7 mouse cellular contexts compared by ENCODE assay signal in the genomic region with DNA sequence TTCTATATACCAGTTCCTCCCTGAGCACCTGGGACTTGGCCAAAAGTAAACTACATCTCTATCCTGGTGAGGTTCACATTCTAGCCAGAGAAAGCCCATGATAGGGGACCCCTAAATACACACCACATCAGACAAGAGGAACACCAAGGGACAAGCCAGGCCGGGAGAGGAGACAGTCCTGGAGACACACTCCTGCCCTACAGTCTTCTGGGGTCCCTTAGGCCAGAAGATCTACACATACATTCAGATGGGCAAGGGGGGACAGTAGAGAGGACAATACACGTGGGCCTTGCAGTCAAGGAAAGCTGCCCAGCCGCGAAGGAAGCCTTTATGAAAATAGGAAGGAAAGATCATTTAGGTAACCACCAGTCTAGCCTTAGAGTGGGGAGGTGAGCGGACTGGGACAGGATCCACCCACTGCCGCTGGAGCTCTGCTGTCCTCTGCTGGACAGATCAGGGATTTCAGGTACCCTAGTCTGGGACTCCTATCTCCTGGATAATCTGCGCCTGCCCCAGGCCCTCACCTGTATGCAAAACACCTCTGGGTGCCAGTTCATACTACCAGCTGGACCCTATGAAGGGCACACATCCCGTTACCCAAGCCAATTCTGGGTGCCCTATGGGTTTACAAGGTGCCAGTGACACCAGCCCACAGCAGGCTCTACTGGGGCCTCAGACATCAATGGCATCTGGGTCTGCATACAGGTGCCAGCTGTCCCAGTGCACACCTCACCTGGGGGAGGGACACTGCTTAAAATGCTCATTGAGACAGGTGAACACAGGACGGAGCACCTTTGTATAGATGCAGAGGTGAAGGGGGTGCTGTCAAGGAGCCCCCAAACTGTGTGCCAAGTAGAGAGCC. TPM values are rescaled to one million over a fixed set of nuclear protein-coding genes. Genes with fewer than 3 reads are reported as not detected.
A peak's percentile ranks its signal among the peaks of the same experiment; 100 is the strongest.
DNase-seq lines count a peak whose midpoint lies in the region; ATAC-seq and TF ChIP-seq lines count a peak whose summit lies in the region.

No protein-coding gene starts in this region.

- no peaks in the 10 kb centered on the region for H3K36me3 ChIP-seq in intestine, embryonic 16.5 days (ENCODE audit: control insufficient read depth, insufficient read depth, low read length)
- H3K36me3 ChIP-seq in midbrain, embryonic 13.5 days, result no peaks in the 10 kb centered on the region
- H3K36me3 ChIP-seq in spleen, adult 2 months (ENCODE audit: control insufficient read depth, insufficient read depth, low read length), result no peaks in the 10 kb centered on the region

- H3K9me3 ChIP-seq in intestine, embryonic 16.5 days (ENCODE audit: control insufficient read depth, low read length), result no peaks in the 10 kb centered on the region
- H3K9me3 ChIP-seq in midbrain, embryonic 13.5 days, result no peaks in the 10 kb centered on the region

- H3K4me1 ChIP-seq in intestine, embryonic 16.5 days (ENCODE audit: control insufficient read depth, insufficient read depth, low read length), result peaks cover 3% of the 10 kb centered on the region; the same call in 1 of the 2 replicates
- peaks cover 3% of the 10 kb centered on the region; the same call in 1 of the 2 replicates for H3K4me1 ChIP-seq in midbrain, embryonic 13.5 days (replicated peaks)
- H3K4me1 ChIP-seq in spleen, adult 2 months (ENCODE audit: control insufficient read depth, insufficient read depth, insufficient read length), result no peaks in the 10 kb centered on the region

- no peak overlapping the region for H3K4me2 ChIP-seq in intestine, embryonic 16.5 days (ENCODE audit: low read depth, low read length)
- no peak overlapping the region for H3K4me2 ChIP-seq in midbrain, embryonic 13.5 days (replicated peaks)

- no peak overlapping the region for H3K27ac ChIP-seq in intestine, embryonic 16.5 days (ENCODE audit: low read length)
- H3K27ac ChIP-seq in midbrain, embryonic 13.5 days, result no peak overlapping the region
- H3K27ac ChIP-seq in spleen, adult 2 months (ENCODE audit: insufficient read depth, low read length), result no peak overlapping the region

- no peak overlapping the region for H3K4me3 ChIP-seq in intestine, embryonic 16.5 days (ENCODE audit: low read length)
- no peak overlapping the region for H3K4me3 ChIP-seq in midbrain, embryonic 13.5 days (replicated peaks)
- no peak overlapping the region for H3K4me3 ChIP-seq in spleen, adult 2 months (ENCODE audit: extremely low read depth, insufficient read depth, insufficient read length)

- no peaks in the 10 kb centered on the region for H3K27me3 ChIP-seq in intestine, embryonic 16.5 days (replicated peaks; ENCODE audit: control insufficient read depth, insufficient read depth, low read length)
- no peaks in the 10 kb centered on the region for H3K27me3 ChIP-seq in midbrain, embryonic 13.5 days
- H3K27me3 ChIP-seq in spleen, adult 2 months (ENCODE audit: control insufficient read depth, insufficient read depth, low read length), result no peaks in the 10 kb centered on the region

- peak; percentile 83 to 84 for DNase-seq in adrenal gland, adult 18-20 months (ENCODE audit: low spot score in 2 of 2)
- peak; percentile 84 for DNase-seq in embryo, embryonic 10 days (ENCODE audit: low spot score)
- DNase-seq in gastrocnemius, postnatal 14 days, result peak; percentile 83
- peak; percentile 70 to 73 for DNase-seq in left cerebral cortex, postnatal 25 days (ENCODE audit: low spot score in 2 of 2)
- DNase-seq in spleen, adult 2 months (ENCODE audit: low read depth in 1 of 2, low spot score in 2 of 2), result peak; percentile 18 to 63

- no peak overlapping the region for H3K9ac ChIP-seq in intestine, embryonic 16.5 days (ENCODE audit: low read depth, low read length)
- H3K9ac ChIP-seq in midbrain, embryonic 13.5 days (replicated peaks), result no peak overlapping the region

- 12% methylated on average over 9 of the region's 9 CpGs for WGBS in intestine, embryonic 16.5 days
- 14% methylated on average over 9 of the region's 9 CpGs for WGBS in midbrain, embryonic 13.5 days
- WGBS in spleen, adult 2 months, result 18% methylated on average over 9 of the region's 9 CpGs

- peak; percentile 85 for TF ChIP-seq CTCF in spleen, adult 2 months (IDR thresholded peaks at IDR 0.05; ENCODE audit: extremely low read depth, insufficient read depth, insufficient read length, insufficient replicate concordance)

- intact Hi-C loops in gastrocnemius, postnatal 14 days (cut with DNase I; ENCODE audit: low total_unique reads), result loop anchor here (2.0 kb wide), 1 partner anchor 306 kb away; no protein-coding TSS in a partner anchor
- intact Hi-C loops in left cerebral cortex, postnatal 25 days (cut with DNase I), result loop anchor here (1.0 kb wide), 1 partner anchor 306 kb away; no protein-coding TSS in a partner anchor

- TF ChIP-seq POLR2A in spleen, adult 2 months (IDR thresholded peaks at IDR 0.05; ENCODE audit: low read depth, low read length), result no peak

- ATAC-seq in intestine, embryonic 16.5 days, result peak; percentile 82
- ATAC-seq in midbrain, embryonic 13.5 days, result peak; percentile 86

RNA-seq across cellular contexts. Expression of a gene that starts 35.2 kb away (rescaled TPM):
- not detected for total RNA-seq in adrenal gland, adult 18-20 months (2021)
- under 1 TPM in 1 of 2 experiments, not detected in 1; 0.35 TPM for total RNA-seq in gastrocnemius, postnatal 14 days (2021)
- polyA plus RNA-seq in intestine, embryonic 16.5 days (2015; fragmentation: Nextera tagmentation; extraction: Ambion mirVana), result 0.54 and 0.65 TPM in 2 replicates
- not detected for total RNA-seq in left cerebral cortex, postnatal 25 days (2021)
- 0.34 TPM in 1 of 2 replicates, not detected in the other for polyA plus RNA-seq in midbrain, embryonic 13.5 days (2015; fragmentation: Nextera tagmentation; extraction: Ambion mirVana)
- 8.3 and 9.0 TPM in 2 replicates for polyA plus RNA-seq in spleen, adult 2 months (2012; rRNA removed)

RNA-seq across cellular contexts. Expression of a gene that starts 40.7 kb away (rescaled TPM):
- 10 to 100 TPM; 12.9 to 13.0 TPM for total RNA-seq in adrenal gland, adult 18-20 months (2021)
- total RNA-seq in gastrocnemius, postnatal 14 days (2021), result 1 to 10 TPM; 2.4 to 3.3 TPM
- 8.9 and 9.1 TPM in 2 replicates for polyA plus RNA-seq in intestine, embryonic 16.5 days (2015; fragmentation: Nextera tagmentation; extraction: Ambion mirVana)
- total RNA-seq in left cerebral cortex, postnatal 25 days (2021), result 1 to 10 TPM; 4.7 to 4.8 TPM
- 2.7 and 4.2 TPM in 2 replicates for polyA plus RNA-seq in midbrain, embryonic 13.5 days (2015; fragmentation: Nextera tagmentation; extraction: Ambion mirVana)
- polyA plus RNA-seq in spleen, adult 2 months (2012; rRNA removed), result 23.8 and 31.3 TPM in 2 replicates

RNA-seq across cellular contexts. Expression of a gene that starts 57.5 kb away (rescaled TPM):
- total RNA-seq in adrenal gland, adult 18-20 months (2021), result 1 to 10 TPM in 1 of 2 experiments, under 1 TPM in 1; 0.70 to 1.9 TPM
- 1 to 10 TPM; 3.9 to 7.4 TPM for total RNA-seq in gastrocnemius, postnatal 14 days (2021)
- polyA plus RNA-seq in intestine, embryonic 16.5 days (2015; fragmentation: Nextera tagmentation; extraction: Ambion mirVana), result 2.2 and 2.5 TPM in 2 replicates
- 1 to 10 TPM; 1.6 to 2.3 TPM for total RNA-seq in left cerebral cortex, postnatal 25 days (2021)
- 2.4 and 2.8 TPM in 2 replicates for polyA plus RNA-seq in midbrain, embryonic 13.5 days (2015; fragmentation: Nextera tagmentation; extraction: Ambion mirVana)
- polyA plus RNA-seq in spleen, adult 2 months (2012; rRNA removed), result 2.2 and 2.5 TPM in 2 replicates
